ENCODE assay signal across 1 mouse cellular context in genomic region chr11:117608141-117608789, GRCm38 (mm10).
TF ChIP-seq lines count a peak whose summit lies in the region.

No protein-coding gene starts in this region.

TF ChIP-seq in MEL, 35 proteins besides CTCF, POLR2A, EP300 and RAD21 (continued from another document):
- no peak for TF ChIP-seq JUND (IDR thresholded peaks at IDR 0.05; ENCODE audit: low read depth, low read length)
- no peak for TF ChIP-seq MAX (IDR thresholded peaks at IDR 0.05; ENCODE audit: low read length)
- TF ChIP-seq TCF12 (IDR thresholded peaks at IDR 0.05; ENCODE audit: low read depth, low read length) = no peak
- no peak for TF ChIP-seq ZC3H11A (IDR thresholded peaks at IDR 0.05; ENCODE audit: low read depth, low read length)
TF ChIP-seq in MEL: peak in this region for 0.
